Mouse (Mus musculus) yolk sac, embryonic 10.5 days (tissue): Measurements from ENCODE around the gene Cap1.
A peak's percentile ranks its signal among the peaks of the same experiment; 100 is the strongest.

Experiments
- DNase-seq: peaks from one replicate; pipeline ENCODE4 v3.0.0-alpha.2; 2017; ENCODE audit warnings: low spot score

Cap1 gene

GRCm38 (mm10) chr4:122886579-122887254, 861 bp upstream of the Cap1 start:
- no peak for DNase-seq

GRCm38 (mm10) chr4:122884481-122885340, 1.1 kb downstream of the Cap1 start:
- peak; percentile 15 for DNase-seq

- DNase-seq, result no peak
Measured at GRCm38 (mm10) chr4:122884051-122884450, 1.8 kb downstream of the Cap1 start.

- no peak for DNase-seq
Measured at GRCm38 (mm10) chr4:122883294-122883693, 2.6 kb downstream of the Cap1 start.

GRCm38 (mm10) chr4:122882544-122882943, 3.3 kb downstream of the Cap1 start:
- DNase-seq, result no peak

- DNase-seq, result no peak
Measured at GRCm38 (mm10) chr4:122878333-122879070, 7.4 kb downstream of the Cap1 start.

GRCm38 (mm10) chr4:122873512-122873911, 12.3 kb downstream of the Cap1 start:
- DNase-seq, result no peak

- no peak for DNase-seq
Measured at GRCm38 (mm10) chr4:122873003-122873402, 12.9 kb downstream of the Cap1 start.

- DNase-seq, result no peak
Measured at GRCm38 (mm10) chr4:122871989-122872388, 13.9 kb downstream of the Cap1 start.

- no peak for DNase-seq
Measured at GRCm38 (mm10) chr4:122871269-122871668, 14.6 kb downstream of the Cap1 start.

- DNase-seq, result no peak
Measured at GRCm38 (mm10) chr4:122870741-122871140, 15.1 kb downstream of the Cap1 start.

GRCm38 (mm10) chr4:122870027-122870426, 15.8 kb downstream of the Cap1 start:
- no peak for DNase-seq

GRCm38 (mm10) chr4:122868041-122868440, 17.8 kb downstream of the Cap1 start:
- DNase-seq, result no peak

GRCm38 (mm10) chr4:122861836-122862235, 24.0 kb downstream of the Cap1 start:
- no peak for DNase-seq

- no peak for DNase-seq
Measured at GRCm38 (mm10) chr4:122859096-122859674, 26.7 kb downstream of the Cap1 start.

GRCm38 (mm10) chr4:122857909-122858308, 27.9 kb downstream of the Cap1 start:
- no peak for DNase-seq

GRCm38 (mm10) chr4:122854770-122855169, 31.1 kb downstream of the Cap1 start:
- DNase-seq, result no peak

GRCm38 (mm10) chr4:122853691-122854090, 32.2 kb downstream of the Cap1 start:
- no peak for DNase-seq

- no peak for DNase-seq
Measured at GRCm38 (mm10) chr4:122851535-122851934, 34.3 kb downstream of the Cap1 start.

GRCm38 (mm10) chr4:122848150-122848621, 37.7 kb downstream of the Cap1 start:
- DNase-seq, result no peak

GRCm38 (mm10) chr4:122838416-122838815, 47.4 kb downstream of the Cap1 start:
- DNase-seq, result no peak

GRCm38 (mm10) chr4:122837994-122838393, 47.9 kb downstream of the Cap1 start:
- no peak for DNase-seq
